ENCODE assay signal across 10 mouse cellular contexts in genomic region chr7:34897058-34897457, GRCm38 (mm10). TPM values are rescaled to one million over a fixed set of nuclear protein-coding genes. Genes with fewer than 3 reads are reported as not detected.
DNase-seq lines count a peak whose midpoint lies in the region.
"Had no signal": no experiment of that assay in that cellular context is flagged by ENCODE, and none has a peak within 500 bp of the region (broad histone marks: within the 10 kb centered on the region; RNA-seq: fewer than 3 reads in every experiment).

No protein-coding gene starts in this region.

- DNase-seq in adrenal gland, adult 2 months = peak; percentile 9
- no peak for DNase-seq in adrenal gland, postnatal 4 days (ENCODE audit: low spot score in 2 of 2)
- peak; percentile 21 for DNase-seq in kidney, postnatal 14 days
- no peak for DNase-seq in kidney, adult 11 months
- DNase-seq in embryo, embryonic 10 days (ENCODE audit: low spot score) = peak; percentile 16
- no peak for DNase-seq in midbrain, embryonic 10.5 days (ENCODE audit: low spot score)
- DNase-seq in layer of hippocampus, adult 18-20 months (ENCODE audit: low spot score in 2 of 2) = no peak
- no peak for DNase-seq in cerebellum, adult 11-12 months

- 15% methylated on average over 1 of the region's 1 CpGs for WGBS in midbrain, embryonic 10.5 days

- H3K27ac ChIP-seq in midbrain, embryonic 10.5 days (replicated peaks) = peak overlapping the region; percentile 65
- H3K27ac ChIP-seq: heart, embryonic 15.5 days; limb, embryonic 13.5 days had no signal

- H3K27me3 ChIP-seq in midbrain, embryonic 10.5 days (ENCODE audit: low read depth, poor library complexity, severe bottlenecking) = no peaks in the 10 kb centered on the region
- H3K27me3 ChIP-seq: heart, embryonic 15.5 days; limb, embryonic 13.5 days had no signal

- H3K9me3 ChIP-seq in midbrain, embryonic 10.5 days (replicated peaks) = peaks cover 4% of the 10 kb centered on the region; the same call in 1 of the 2 replicates
- H3K9me3 ChIP-seq: heart, embryonic 15.5 days had no signal

- no peaks in the 10 kb centered on the region for H3K36me3 ChIP-seq in midbrain, embryonic 10.5 days
- H3K36me3 ChIP-seq: heart, embryonic 15.5 days; limb, embryonic 13.5 days had no signal

- H3K4me1 ChIP-seq in midbrain, embryonic 10.5 days = peaks cover 18% of the 10 kb centered on the region

- no peak overlapping the region for H3K4me3 ChIP-seq in midbrain, embryonic 10.5 days
- H3K4me3 ChIP-seq: heart, embryonic 15.5 days; limb, embryonic 13.5 days had no signal

RNA-seq across cellular contexts. Expression of gene Pepd, which starts 15.1 kb away (rescaled TPM):
- total RNA-seq in adrenal gland, adult 2 months (2021) = 100 to 1,000 TPM; 112 to 141 TPM
- 86.4 and 144 TPM in 2 replicates for polyA plus RNA-seq in adrenal gland, adult 2 months (2012; rRNA removed)
- 10 to 100 TPM; 59.7 to 67.6 TPM for total RNA-seq in adrenal gland, postnatal 4 days (2021)
- polyA plus RNA-seq in midbrain, embryonic 10.5 days (2016; fragmentation: Nextera tagmentation; extraction: Ambion mirVana) = 73.7 and 73.9 TPM in 2 replicates
- 10 to 100 TPM; 34.2 to 36.4 TPM for total RNA-seq in layer of hippocampus, adult 18-20 months (2021)

Comparison
In these comparisons a context has a peak if more than half of its experiments do, and no peak if none do; other contexts are left out.
1. DNase-seq: peak in adrenal gland, adult 2 months (single experiment), kidney, postnatal 14 days (single experiment) and embryo, embryonic 10 days (single experiment); none in adrenal gland, postnatal 4 days (0 of 2), kidney, adult 11 months (single experiment), midbrain, embryonic 10.5 days (single experiment), layer of hippocampus, adult 18-20 months (0 of 2) and cerebellum, adult 11-12 months (single experiment).